Mouse (Mus musculus): ENCODE measurements at regions not wholly inside any gene's neighbourhood (a gene's known extent, or its start where the extent isn't known, plus 50 kb on each side); places are given as distances from the start of the nearest gene placed in this dataset.

GRCm38 (mm10) chr11:18709628-18710027 is 309.2 kb downstream of the Meis1 start:
- TF ChIP-seq MAFK (IDR thresholded peaks at IDR 0.05; ENCODE audit: insufficient read depth, low read depth, low read length) (no peak), HCFC1 (IDR thresholded peaks at IDR 0.05; ENCODE audit: borderline replicate concordance, insufficient read depth, low read length) (no peak), ZNF384 (IDR thresholded peaks at IDR 0.05; ENCODE audit: low read depth, low read length) (no peak), CHD2 (IDR thresholded peaks at IDR 0.05; ENCODE audit: low read depth, low read length) (no peak)

All from ES-E14 (cell line).